Mouse (Mus musculus) telencephalon, adult 2 months (tissue): Measurements from ENCODE around the gene Cux1.
A peak's percentile ranks its signal among the peaks of the same experiment; 100 is the strongest.

Experiments used
- DNase-seq: peaks from one replicate; pipeline ENCODE4 v3.0.0-alpha.2; 2011; ENCODE audit warnings: low read depth, low spot score

Cux1 gene

DNA sequence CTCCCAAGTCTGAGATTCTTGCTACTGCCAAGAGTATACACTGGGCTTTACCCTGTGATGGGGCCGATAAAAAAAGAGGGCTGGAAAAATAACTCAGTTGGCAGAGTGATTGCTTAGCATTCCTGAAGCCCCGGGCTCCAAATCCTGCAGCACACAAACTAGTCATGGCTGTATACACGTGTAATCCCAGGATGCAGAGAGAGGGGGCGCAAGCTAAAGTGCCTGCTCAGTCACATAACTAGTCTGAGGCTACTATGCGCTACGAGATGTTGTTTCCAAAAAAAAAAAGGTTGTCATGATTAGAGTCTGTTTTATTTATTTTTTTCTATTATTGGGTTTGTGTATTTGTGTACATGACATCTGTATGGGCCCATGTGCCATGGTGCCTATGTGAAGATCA, 245.9 kb downstream of the Cux1 start:
- DNase-seq = no peak

DNA sequence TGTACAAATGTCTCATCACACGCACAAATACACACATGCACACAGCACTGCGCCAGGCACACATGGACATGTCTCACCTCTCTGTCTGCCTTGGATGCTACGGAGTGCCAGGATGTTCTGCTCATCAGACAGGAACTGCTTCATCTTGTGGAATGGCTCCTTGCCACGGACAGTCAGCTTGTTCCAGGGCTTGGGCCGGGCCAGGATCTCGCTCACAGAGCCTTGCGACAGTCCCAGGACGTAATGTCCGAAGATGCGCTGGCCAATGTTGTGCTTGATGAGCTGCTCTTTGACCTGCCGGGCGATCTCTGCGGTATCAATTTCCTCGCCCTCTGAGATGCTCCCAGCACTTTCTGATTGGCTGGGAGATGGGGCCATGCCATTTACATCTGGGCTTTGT, 254.7 kb downstream of the Cux1 start:
- DNase-seq = no peak

DNA sequence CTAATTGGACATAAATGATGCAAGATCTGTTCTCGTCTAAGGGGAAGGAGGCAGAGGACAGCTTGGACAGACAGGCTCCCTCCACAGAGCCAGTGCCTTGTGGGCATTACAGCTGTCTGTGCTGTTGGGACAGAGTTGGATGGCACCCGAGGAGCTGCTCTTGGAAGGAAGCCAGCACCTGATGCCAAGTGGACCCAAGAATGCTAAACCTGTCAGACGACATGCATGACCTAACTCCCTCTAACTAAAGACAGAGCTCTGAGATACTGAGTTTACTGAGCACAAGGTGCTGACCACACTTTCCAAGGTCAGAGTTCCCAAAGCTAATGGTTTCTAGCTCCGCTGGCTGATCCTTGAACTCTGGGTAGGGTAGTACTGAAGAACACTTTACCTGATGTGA, 255.1 kb downstream of the Cux1 start:
- DNase-seq = no peak

DNA sequence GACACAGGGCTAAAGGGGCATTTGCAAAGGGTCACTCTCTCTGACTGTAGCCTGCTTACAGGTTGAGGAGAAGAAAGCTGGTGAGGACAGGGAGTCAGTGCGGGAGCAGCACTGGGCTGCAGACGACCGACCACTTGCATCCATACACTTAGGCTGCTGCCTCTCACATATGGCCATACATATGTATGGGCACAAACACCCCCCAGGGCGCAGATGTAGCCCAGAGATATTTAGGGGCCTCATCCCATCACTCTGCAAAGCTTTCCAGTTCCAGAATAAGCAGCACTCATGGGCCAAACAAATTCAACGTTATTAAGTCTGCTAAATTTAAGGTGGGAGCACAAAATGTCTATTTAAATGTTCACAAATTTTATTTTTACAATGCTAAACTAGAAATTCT, 261.0 kb downstream of the Cux1 start:
- peak; percentile 50 for DNase-seq

DNA sequence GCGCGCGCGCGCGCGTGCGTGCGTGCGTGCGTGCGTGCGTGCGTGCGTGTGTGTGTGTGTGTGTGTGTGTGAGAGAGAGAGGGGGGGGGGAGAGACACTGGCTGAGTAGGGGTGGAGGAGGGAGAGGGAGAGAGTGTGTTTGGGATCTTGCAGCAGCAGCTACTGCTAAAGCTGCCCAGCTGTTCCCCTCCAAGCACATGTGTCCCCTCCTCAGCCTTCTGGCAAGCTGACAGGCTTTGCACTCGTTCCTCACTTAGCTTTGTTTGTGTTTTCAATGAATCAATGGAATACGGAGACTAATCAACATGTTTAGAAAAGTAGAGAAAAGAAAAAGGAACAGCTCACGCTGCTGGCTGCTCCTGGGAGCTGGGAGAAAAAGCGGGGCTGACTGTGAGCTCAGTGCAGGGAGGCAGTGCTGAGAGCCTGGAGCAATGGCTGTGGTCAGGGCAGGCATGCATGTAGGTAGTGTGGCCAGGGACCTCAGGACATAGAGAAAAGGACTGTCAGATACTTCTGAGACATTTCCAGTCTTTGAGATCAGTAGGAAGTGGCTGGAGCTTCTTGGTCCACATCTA, 263.8 kb downstream of the Cux1 start:
- DNase-seq = peak; percentile 34

DNA sequence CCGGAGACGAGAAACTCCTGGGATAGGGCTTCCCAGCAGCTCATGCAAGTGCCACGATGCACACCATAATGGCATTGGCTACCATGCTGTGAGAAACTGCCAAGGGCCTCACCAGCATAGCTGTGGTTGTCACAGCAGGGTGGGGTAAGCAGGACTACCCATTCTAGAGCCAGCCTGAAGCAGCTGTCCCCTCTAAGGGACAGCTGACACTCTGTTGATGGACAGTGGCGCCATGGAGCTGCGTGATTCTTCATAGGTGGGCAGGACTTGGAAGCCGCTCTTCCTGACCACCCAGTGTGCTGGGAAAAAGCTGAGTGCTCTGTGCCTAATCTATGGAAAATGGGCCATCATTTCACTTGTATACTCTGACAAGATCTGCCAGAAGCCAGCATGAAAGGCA, 266.4 kb downstream of the Cux1 start:
- no peak for DNase-seq

DNA sequence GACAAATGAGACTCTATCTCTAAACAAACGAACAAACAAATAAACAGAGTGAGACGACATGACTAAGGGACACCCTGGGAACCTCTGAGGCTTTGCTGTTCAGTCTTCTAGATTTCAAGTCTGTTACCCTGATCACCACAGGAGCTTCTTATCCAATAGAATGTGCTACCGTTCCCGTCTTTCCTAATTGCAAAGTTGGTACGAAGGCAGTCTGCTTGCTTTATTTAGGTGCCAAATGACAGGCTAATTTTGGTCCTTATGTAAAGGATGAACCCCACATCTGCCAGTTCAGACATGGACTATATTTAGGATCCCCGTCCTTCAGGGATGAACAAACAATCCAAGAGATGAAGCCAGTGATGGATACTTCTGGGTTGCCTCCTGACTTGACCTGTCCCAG, 269.6 kb downstream of the Cux1 start:
- DNase-seq = peak; percentile 43

DNA sequence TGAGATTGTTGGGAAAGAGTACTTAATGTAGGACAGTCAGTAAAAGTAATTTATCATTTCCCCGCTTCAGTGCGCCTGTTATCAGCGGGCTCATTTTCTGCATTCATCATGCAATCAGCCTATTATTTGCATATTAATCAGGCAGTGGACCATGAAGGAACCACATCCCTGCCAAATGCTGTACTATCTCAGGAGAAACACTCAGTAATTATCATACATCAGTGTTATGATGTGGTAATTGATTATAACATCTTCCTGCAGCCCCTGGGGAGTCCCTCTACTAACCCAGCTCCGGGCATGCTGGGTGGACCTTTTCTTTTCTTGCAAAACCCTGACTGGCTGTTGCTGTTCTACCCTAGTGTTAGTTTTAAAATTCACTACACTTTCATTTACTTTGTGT, 270.4 kb downstream of the Cux1 start:
- no peak for DNase-seq

DNA sequence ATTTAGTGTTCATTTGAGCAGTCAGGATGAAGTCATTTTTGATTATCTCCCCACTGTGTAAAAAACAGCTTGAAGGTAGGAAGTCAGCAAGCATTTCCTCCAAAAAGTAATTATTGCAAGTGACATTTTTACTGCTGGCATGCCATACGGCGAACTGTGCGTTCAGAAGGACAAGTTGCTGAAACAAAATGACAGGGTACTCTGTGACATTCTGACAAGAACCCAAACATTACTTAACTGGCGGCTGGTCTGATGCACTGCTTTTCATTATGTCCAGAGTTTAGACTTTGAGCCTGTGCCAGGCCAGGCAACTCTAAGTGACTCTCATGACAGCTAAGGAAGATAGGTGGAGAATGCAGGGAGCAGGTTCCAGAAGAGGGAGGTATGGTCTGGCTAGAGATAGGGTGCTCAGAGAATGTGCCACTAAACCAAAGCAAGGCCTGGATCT, 274.3 kb downstream of the Cux1 start:
- peak; percentile 24 for DNase-seq

DNA sequence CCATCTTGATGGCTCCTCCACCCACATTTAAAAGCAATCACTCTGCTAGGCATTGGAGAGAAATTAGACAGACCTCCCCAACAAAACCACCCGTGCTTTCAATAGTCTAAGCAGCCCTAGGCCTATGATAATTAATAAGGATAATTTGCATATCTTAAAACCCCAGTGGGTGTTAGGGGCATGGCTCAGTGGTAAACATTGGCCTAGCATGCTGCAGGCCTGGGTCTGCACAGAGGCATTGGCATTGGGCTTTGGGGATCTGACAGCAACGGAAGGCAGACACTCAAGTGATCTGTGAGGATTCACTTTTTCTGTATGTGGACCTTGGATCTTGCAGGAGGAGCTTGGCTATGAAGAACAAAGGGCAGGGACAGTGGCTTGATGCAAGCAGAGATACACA, 274.9 kb downstream of the Cux1 start:
- no peak for DNase-seq

DNA sequence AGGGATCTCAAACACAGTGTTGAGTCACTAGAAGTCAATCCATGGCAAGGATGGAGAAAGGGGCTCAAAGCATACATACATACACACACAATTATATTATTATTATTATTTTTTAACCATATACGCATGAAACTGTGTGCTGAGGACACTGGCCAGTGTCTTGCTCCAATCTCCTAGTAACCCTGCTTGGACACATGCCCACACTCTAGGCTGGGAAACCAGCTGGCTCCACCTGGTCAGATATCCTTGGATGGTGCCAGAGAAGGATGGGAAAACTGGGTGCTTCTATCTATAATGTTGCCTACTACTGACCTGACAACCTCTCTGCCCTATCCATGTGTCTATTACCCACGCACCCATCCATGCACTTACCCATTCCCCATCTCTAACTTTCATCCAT, 275.7 kb downstream of the Cux1 start:
- DNase-seq = no peak

DNA sequence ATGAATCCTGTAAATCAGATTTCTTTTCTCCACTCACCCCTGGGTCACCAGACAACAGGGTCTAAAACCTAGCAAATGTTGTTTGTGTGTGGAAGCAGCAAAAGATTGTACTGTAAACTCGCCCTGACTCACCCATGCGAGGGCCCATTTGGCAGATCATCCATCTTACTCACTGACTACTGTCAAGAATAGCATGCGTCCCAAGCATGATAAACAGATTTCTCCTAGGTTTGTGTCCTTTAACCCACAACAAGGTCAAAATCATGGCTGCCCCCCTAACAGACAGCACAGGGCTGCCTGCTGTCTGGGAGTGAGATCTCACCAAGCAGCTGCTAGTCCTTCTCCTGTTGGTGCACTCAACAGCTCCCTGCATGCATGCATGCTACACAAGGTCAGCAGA, 277.5 kb downstream of the Cux1 start:
- no peak for DNase-seq

DNA sequence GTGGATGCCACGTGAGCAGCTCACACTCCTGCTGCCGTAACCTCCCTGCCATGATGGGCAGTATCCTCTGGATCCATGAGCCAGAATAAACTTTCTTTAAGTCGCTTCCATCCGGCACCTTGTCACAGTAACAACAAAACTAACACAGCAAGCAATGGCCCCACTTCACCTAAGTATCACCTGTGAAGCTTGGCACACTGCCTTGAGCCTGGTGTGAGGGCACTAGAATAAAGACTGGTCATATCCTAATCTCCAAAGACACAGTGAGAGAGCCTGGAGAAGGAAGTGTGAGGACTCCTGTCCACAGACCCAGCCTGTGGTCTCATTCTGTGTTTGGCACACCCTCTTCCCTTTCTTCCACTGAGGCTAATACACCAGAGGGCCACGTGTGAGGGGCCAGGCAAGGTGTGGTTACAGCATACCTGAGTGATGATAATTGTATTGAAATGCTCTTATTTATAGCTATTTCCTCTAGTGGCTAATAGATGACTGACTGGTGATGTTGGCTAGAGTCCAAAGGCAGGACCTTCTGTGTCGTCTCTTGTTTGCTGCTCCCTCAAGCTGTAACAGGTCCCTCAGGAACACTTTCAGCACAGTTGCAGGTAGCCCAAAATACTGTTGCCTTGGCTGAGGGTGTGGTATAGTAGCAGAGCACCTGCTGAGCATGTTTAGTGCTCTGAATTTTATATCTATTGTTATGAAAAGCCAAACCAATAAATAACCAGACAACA, 278.8 kb downstream of the Cux1 start:
- DNase-seq = no peak

DNA sequence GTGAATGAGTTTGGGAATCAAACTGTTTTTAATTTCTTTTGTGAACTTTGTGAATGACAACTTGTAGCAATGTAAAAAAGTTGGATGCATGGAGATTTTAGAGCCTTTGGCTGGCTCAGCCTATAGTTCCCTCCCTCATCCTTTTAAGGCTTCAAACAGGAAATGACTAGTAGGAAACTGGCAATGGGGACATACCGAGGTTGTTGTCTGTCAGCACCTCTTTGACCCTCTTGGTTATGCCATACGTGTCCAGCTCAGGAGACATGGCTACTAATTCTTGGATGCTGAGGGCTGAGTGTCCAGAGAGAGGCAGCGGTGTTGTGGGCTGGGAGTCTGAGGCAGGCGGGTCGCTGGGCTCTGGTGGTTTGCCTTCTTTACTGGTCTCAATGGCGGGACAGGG, 280.7 kb downstream of the Cux1 start:
- DNase-seq = no peak

DNA sequence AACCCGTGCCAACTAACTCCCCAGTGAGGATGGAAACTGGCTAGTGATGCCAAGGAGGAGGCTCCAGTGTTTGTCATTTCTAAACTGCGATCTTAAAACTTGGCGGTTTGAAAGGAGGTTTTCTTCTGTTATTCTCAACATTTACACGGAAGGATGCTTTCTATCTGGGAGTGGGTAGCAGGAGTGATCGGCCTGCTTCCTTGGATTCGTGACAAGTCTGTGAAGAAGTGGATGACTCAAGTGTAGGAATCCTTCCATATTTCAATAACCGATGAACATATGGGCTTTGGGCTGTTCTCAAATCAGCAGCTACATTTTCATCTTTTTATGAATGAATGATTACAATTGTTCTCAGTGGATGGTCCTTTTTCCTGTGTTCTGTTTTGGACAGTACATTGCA, 282.2 kb downstream of the Cux1 start:
- DNase-seq = peak; percentile 43

DNA sequence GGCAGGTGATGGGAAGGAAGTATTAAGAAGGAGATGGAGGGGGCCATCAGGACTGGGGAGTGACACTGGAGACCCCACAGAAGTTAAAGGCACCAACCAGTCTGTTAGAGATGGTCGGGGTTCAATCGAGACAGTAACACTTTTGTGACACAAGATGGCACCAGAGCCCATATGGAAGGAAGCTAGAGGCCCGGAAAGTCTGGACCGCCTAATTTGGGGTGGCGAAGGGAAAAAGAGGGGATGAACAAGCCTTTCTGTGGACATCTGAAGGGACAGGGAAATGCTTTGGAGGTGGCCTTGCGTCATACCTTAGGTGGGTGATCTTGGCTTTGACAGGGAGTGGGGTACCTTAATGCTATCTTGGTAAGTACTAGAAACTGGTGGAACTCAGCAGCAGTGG, 285.9 kb downstream of the Cux1 start:
- no peak for DNase-seq

DNA sequence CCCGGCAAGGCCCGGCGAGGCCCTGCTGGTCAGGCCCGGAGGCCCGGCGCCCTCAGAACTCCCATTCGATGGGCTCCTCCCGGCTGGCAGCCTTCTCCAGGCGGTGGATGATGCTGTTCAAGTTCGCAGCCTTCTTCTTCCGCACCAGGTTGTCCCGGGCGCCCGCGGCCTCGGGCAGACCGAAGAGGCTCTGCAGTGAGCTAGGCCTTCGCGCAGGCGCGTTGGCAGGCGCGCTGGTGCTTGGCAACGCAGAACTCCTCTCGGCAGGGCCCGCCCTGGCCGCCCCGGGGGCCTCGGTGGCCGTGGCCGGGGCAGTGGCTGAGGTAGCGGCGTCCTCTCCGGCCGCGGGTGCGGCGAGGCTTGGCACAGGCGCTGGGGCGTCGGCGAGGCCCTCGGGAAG, 292.6 kb downstream of the Cux1 start:
- no peak for DNase-seq

DNA sequence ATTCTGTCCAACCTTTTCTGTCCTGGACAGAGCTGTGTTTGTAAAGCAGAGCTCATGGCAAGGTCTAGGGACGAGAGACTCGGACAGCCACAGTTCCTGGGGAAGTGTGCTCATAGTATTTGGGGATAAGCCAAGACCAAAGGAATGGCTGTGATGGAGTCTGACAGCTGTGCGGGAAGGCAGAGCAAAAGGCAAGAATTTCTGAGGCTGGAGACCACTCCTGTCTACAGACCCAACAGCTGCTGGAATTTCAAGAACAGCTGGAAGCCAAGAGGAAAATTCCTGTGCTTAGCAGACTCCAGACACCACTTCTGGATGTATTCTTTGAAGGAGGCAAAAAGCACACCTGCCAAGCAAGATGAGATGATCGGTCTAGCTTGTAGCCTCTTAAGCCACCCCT, 297.4 kb downstream of the Cux1 start:
- no peak for DNase-seq

DNA sequence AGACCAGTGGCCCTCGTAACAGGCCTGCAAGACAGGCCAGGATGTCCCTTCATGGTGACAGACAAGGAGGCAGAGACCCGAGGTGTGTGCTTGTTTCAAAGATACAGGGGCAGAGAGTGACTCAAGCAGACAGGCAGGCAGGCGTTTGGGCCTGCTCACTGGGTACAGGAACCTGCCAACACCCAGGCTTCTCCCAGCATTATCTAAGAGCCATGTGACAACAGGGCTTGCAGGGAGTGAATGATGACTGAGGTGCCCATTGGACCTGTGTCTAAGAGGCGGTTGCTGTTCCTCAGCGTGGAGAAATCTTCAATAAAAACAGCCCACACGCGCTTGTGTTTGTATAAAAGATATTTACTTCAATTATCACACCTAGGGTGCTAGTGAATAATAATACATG, 301.2 kb downstream of the Cux1 start:
- DNase-seq = no peak

DNA sequence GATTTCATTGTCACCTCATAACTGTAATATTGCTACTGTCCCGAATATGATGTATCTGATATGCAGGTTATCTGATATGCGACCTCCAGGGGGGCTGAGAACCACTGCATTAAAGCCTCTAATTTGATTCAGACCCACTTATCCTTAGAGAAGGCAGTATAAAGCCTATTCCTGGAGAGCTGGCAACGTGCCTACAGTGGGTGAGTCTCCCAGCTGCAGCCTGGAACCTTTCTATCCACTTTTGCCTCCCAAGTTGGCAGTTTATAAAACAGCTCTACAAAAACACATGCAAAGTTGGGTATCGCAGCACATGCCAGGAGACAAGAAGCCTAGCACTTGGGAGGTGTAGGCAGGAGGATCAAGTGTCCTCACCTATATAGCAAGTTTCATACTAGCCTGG, 303.9 kb downstream of the Cux1 start:
- DNase-seq = no peak

DNA sequence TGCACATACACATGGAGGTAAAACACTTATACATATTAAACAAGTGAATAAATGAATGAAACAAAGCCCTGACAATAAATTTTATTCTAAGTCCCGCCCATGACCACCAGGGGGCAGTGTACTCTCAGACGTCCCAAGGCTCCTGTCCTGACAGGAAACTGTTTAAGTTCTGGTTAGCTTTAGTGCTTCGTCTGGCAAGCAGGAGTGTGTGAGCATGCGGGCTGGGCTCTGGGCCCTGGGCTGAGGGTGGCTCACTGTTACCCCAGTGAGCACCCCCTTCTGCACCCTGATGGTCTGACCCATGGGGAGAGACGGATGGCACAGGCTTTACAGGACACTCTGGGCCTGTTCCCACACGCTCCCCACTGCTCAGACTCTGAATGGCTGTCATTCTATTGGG, 308.4 kb downstream of the Cux1 start:
- no peak for DNase-seq

DNA sequence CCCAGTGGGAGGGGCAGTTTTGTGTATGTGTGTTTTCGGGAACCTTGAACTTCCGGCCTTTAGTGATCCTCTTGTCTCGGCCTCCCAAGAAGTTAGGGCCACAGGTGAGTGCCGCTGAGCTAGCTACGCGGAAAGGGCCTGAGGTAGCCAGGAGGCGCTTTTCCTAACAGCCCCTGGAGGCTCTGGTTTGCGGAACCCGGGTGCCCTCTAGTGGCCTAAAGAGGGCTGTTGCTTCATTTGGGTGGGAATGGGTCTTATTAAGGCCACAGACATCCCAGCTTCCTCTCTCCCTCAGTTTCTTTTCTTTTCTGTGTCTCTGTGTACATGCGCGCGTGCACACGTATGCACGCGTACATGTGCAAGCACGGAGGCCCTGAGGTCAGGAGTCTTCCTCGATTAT, 314.4 kb downstream of the Cux1 start:
- DNase-seq = peak; percentile 43

DNA sequence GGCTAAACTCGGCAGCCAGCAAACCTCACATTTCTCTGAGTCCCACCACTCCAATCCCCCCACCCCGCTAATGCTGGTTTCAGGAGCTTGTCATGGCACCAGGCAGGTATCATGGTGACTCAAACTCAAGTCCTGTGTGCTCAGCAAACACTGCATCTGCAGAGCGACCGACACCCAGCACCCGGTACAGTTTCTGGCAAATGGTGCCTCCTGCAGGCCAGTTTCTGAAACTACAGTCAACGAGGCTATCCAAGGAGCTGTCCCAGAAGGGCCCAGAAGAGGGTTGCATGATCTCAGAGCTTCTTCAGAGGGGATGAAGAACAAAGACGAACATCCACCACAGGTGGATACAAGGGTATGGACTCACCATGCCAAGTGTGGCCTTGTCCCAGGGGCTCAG, 316.3 kb downstream of the Cux1 start:
- no peak for DNase-seq

DNA sequence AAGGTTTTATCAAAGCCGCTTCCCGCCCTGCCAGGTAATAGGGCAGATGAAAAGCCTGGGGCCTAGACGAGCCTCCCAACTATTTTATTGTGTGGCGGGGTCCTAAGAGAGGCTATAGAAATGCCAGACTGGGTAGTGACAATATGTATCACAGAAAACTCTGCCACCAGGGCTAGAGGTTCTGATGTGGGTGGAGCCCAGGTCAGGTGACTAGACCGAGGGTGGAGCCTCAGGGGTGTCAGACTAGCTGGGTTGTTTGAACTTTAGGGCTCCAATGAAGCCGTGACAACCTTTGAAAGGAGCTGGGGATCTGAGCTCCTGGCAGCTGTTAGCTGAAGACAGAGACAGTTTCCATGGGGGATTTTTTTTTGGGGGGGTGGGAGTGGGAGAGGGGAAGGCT, 318.8 kb downstream of the Cux1 start:
- DNase-seq = no peak
